Mouse (Mus musculus) lung, postnatal 0 days (tissue): ENCODE data around the gene Tldc2.

ENCODE experiments used
- CTCF ChIP-seq: IDR thresholded peaks from 2 replicates; pipeline ENCODE4 v1.5.1; 2016; ENCODE audit warnings: antibody characterized with exemption, mild to moderate bottlenecking
- EP300 ChIP-seq: IDR thresholded peaks from 2 replicates; pipeline ENCODE4 v1.6.1; 2016; ENCODE audit warnings: antibody characterized with exemption, mild to moderate bottlenecking, control low read depth

- no peak for TF ChIP-seq CTCF
- no peak for TF ChIP-seq EP300
Observed at GRCm38 (mm10) chr2:157087536-157088317, 872 bp downstream of the Tldc2 start.
